Mouse (Mus musculus) spleen, adult 2 months (tissue): ENCODE data around the gene Iqsec3.

Source experiments
- CTCF ChIP-seq: fragments of 200-500 bp; IDR thresholded peaks from 2 replicates; pipeline ENCODE4 v1.5.1; 2011; ENCODE audit warnings: mild to moderate bottlenecking, inconsistent platforms; ENCODE audit not compliant: insufficient read depth, insufficient read length, insufficient replicate concordance; ENCODE audit errors: extremely low read depth
- POLR2A ChIP-seq: fragments of 200-500 bp; IDR thresholded peaks from 2 replicates; pipeline ENCODE4 v1.6.1; 2011; ENCODE audit warnings: low read depth, low read length, inconsistent platforms

DNA sequence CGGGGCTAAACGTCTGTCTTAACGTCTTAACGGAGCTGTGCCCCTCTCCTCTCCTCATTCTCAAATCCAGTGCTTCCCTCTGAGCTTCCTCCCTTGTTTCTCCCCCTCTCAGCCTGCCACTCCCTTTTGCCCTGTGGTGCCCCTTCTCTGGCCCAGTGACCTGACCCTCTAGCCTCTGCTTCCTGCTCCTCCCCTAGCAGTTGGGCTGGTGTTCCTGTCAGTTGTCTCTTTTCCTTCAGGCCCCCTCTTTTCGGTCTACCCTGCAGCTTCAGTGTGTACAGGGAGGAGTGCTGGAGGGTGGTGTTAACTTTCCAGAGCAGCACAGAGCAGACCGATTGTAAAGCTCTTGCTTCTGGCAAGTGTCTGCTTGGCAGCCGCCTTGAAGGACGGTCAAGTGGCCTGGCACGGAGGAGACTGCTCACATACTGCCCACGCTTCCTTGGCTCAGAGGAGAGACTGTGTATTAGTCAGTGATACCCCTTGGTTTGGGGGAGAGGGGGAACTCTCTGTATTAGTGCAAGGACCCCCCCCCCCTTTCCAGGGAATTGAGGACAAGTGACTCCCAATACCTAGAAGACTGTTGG is 146.9 kb downstream of the Iqsec3 start:
- TF ChIP-seq CTCF (no peak), POLR2A (no peak)
